Mouse (Mus musculus) heart, adult 2 months (tissue): Measurements from ENCODE around the gene Ttll3.

Source experiments
- CTCF ChIP-seq: fragments of 200-600 bp; IDR thresholded peaks from 2 replicates; pipeline ENCODE4 v1.8.1; 2022; ENCODE audit warnings: antibody characterized with exemption, mild to moderate bottlenecking, moderate library complexity
- POLR2A ChIP-seq: fragments of 200-500 bp; IDR thresholded peaks from 2 replicates; pipeline ENCODE4 v1.6.1; 2011; ENCODE audit warnings: mild to moderate bottlenecking, low read depth, low read length, control low read depth; ENCODE audit not compliant: insufficient read depth

DNA sequence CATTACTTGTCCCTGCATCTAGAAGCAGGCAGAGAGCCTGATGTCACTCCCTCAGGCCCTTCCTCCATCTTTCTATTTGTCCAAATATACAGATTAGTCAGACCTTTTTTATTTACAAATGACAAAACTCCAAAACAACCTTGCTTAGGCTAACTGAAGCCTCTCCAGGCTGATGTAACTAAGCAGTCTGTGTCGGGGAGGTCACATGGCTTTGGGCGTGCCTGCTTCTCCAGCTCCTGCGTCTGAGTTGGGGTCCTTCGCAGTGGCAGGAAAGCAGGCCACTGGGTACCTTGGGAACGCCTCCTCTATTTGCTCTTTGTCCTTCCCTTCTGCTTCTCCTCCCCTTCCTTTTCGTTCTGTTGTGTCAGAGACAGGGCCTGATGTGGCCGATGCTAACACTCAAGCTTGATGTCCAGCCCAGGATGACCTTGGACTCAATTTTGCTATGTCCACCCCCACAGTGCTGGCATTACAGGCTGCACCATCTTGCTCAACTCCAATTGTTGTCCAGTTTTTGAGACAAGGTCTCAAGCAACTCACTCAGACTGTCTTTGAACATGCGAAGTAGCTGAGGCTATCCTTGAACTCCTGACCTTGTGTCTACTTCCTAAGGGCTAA lies 24.4 kb upstream of the Ttll3 start:
- TF ChIP-seq POLR2A (no peak), CTCF (no peak)
